Mouse (Mus musculus): ENCODE results near the gene Axl. TPM values are rescaled to one million over a fixed set of nuclear protein-coding genes. Genes with fewer than 3 reads are reported as not detected.
A peak's percentile ranks its signal among the peaks of the same experiment; 100 is the strongest.

Axl gene
- polyA plus RNA-seq, 1 experiment from 2014 or later, result 16.7 TPM

DNA sequence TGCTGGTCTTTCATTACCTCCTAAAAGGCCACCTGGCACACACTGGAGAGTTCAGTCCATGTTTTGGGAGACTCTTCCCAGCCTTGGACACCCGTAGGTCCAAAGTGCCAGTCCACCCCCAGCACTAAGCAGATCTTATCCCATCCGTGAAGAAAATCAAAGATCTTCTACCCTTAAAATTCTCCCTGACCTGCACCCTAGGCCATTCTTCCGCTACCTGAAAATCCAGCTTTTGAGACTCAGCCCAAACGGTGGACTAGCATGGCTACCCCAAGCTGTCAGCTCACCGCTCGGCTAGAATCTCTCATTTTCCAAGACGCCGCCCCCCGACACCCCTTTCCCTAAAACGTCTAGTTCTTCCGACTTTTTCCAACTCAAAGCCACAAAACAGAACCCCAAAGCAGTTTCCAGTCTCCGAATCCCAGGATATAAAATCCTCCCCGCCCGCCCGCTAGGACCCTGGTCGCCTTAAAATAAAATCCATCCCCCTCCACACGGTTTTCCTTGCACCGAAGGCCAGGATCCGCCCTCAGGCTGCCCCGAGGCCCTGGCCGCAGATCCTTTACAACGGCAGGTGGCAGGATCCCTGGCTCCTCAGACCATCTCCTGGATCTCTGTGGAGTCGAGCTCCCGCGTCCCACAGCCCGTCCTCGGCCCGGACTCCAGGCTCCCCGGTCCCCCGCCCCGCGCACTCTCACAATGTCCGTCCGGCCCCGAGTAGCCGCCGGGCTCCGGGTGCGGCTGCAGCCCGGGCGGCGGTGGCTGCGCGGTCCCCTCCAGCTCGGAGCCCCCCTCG is 34.7 kb downstream of the Axl start:
- Histone ChIP-seq H3K36me3 (ENCODE audit: control insufficient read depth, insufficient read depth, low read length) (peaks cover 27% of the 10 kb centered on the region), H3K4me2 (ENCODE audit: low read length) (peak overlapping the region; percentile 70), H3K4me1 (ENCODE audit: control insufficient read depth, insufficient read depth, low read length) (peaks cover 12% of the 10 kb centered on the region), H3K9ac (ENCODE audit: low read length) (peak overlapping the region; percentile 99), H3K27me3 (replicated peaks; ENCODE audit: control insufficient read depth, insufficient read depth, low read length) (no peaks in the 10 kb centered on the region), H3K4me3 (ENCODE audit: low read depth, low read length) (peak overlapping the region; percentile 97), H3K9me3 (replicated peaks; ENCODE audit: control insufficient read depth, low read length) (no peaks in the 10 kb centered on the region), H3K27ac (ENCODE audit: low read depth, low read length) (peak overlapping the region; percentile 97)
- WGBS, result under 1% methylated on average over 46 of the region's 46 CpGs
- ATAC-seq (no peak), DNase-seq (ENCODE audit: low spot score) (no peak)

GRCm38 (mm10) chr7:25753076-25753475 is 35.4 kb downstream of the Axl start:
- Histone ChIP-seq H3K27me3 (replicated peaks; ENCODE audit: control insufficient read depth, insufficient read depth, low read length) (no peaks in the 10 kb centered on the region), H3K4me2 (ENCODE audit: low read length) (peak overlapping the region; percentile 70), H3K36me3 (ENCODE audit: control insufficient read depth, insufficient read depth, low read length) (peaks cover 34% of the 10 kb centered on the region), H3K27ac (ENCODE audit: low read depth, low read length) (no peak overlapping the region), H3K4me1 (ENCODE audit: control insufficient read depth, insufficient read depth, low read length) (peaks cover 12% of the 10 kb centered on the region), H3K9me3 (replicated peaks; ENCODE audit: control insufficient read depth, low read length) (no peaks in the 10 kb centered on the region), H3K4me3 (ENCODE audit: low read depth, low read length) (peak overlapping the region; percentile 97), H3K9ac (ENCODE audit: low read length) (peak overlapping the region; percentile 99)
- DNase-seq (ENCODE audit: low spot score) (no peak), ATAC-seq (no peak)

- Histone ChIP-seq H3K9me3 (replicated peaks; ENCODE audit: control insufficient read depth, low read length) (no peaks in the 10 kb centered on the region), H3K27me3 (replicated peaks; ENCODE audit: control insufficient read depth, insufficient read depth, low read length) (no peaks in the 10 kb centered on the region), H3K27ac (ENCODE audit: low read depth, low read length) (no peak overlapping the region), H3K4me3 (ENCODE audit: low read depth, low read length) (no peak overlapping the region), H3K4me1 (ENCODE audit: control insufficient read depth, insufficient read depth, low read length) (no peaks in the 10 kb centered on the region), H3K9ac (ENCODE audit: low read length) (no peak overlapping the region), H3K36me3 (ENCODE audit: control insufficient read depth, insufficient read depth, low read length) (peaks cover 94% of the 10 kb centered on the region), H3K4me2 (ENCODE audit: low read length) (no peak overlapping the region)
- no peak for ATAC-seq
- WGBS, result 87% methylated on average over 3 of the region's 3 CpGs
- no peak for DNase-seq (ENCODE audit: low spot score)
These were observed 41.7 kb downstream of the Axl start for GRCm38 (mm10) chr7:25746844-25747243.

DNA sequence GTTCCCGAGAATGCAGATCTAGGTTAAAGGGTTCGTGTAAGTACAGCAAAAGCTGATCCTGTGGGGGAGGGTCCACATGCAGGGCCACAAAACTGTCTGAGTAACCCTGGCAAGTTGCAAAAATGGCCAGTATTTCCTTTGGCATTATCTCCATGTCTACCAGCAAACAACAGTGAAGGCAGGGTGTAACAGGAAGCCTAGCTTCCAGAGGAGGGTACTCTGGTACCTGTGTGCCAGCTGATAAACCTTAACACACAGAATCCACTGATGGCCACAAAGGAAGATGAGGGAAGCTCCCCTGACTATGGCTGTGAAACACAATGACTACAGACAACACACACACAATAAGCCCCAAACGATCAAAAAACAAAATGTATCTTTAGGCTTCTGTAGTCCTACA is 50.2 kb downstream of the Axl start:
- Histone ChIP-seq H3K36me3 (ENCODE audit: control insufficient read depth, insufficient read depth, low read length) (peaks cover 99% of the 10 kb centered on the region), H3K27ac (ENCODE audit: low read depth, low read length) (no peak overlapping the region), H3K9me3 (replicated peaks; ENCODE audit: control insufficient read depth, low read length) (no peaks in the 10 kb centered on the region), H3K4me3 (ENCODE audit: low read depth, low read length) (no peak overlapping the region), H3K27me3 (replicated peaks; ENCODE audit: control insufficient read depth, insufficient read depth, low read length) (no peaks in the 10 kb centered on the region), H3K4me2 (ENCODE audit: low read length) (no peak overlapping the region), H3K9ac (ENCODE audit: low read length) (no peak overlapping the region), H3K4me1 (ENCODE audit: control insufficient read depth, insufficient read depth, low read length) (no peaks in the 10 kb centered on the region)
- WGBS, result 89% methylated on average over 3 of the region's 3 CpGs
- no peak for ATAC-seq
- DNase-seq (ENCODE audit: low spot score), result no peak

DNA sequence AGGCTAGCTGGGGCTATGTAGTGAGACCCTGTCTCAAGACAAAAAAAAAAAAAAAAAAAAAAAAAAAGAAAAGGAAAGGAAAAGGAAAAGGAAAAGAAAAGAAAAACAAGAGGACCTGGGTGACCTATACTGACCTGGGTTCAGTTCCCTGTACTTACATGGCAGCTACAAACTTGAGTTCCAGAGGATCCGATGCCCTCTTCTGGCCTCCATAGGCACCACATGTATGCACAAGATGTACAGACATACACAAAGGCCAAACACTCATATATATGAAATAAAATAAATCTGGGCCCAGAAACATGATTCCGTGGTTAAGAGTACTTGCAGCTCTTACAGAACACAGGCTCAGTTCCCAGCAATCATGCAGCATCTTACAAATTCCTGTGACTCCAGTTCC is 51.6 kb downstream of the Axl start:
- WGBS, result 96% methylated on average over 2 of the region's 2 CpGs
- no peak overlapping the region for H3K4me2 ChIP-seq (ENCODE audit: low read length)
- H3K27me3 ChIP-seq (replicated peaks; ENCODE audit: control insufficient read depth, insufficient read depth, low read length), result no peaks in the 10 kb centered on the region
- no peak overlapping the region for H3K27ac ChIP-seq (ENCODE audit: low read depth, low read length)
- H3K4me1 ChIP-seq (ENCODE audit: control insufficient read depth, insufficient read depth, low read length), result no peaks in the 10 kb centered on the region
- DNase-seq (ENCODE audit: low spot score) (no peak), ATAC-seq (no peak)
- no peak overlapping the region for H3K4me3 ChIP-seq (ENCODE audit: low read depth, low read length)
- no peak overlapping the region for H3K9ac ChIP-seq (ENCODE audit: low read length)
- H3K36me3 ChIP-seq (ENCODE audit: control insufficient read depth, insufficient read depth, low read length), result peaks cover 99% of the 10 kb centered on the region
- no peaks in the 10 kb centered on the region for H3K9me3 ChIP-seq (replicated peaks; ENCODE audit: control insufficient read depth, low read length)

GRCm38 (mm10) chr7:25734991-25735390 is 53.5 kb downstream of the Axl start:
- DNase-seq (ENCODE audit: low spot score) (no peak), ATAC-seq (no peak)
- Histone ChIP-seq H3K9ac (ENCODE audit: low read length) (no peak overlapping the region), H3K27ac (ENCODE audit: low read depth, low read length) (no peak overlapping the region), H3K4me2 (ENCODE audit: low read length) (no peak overlapping the region), H3K36me3 (ENCODE audit: control insufficient read depth, insufficient read depth, low read length) (peaks cover 99% of the 10 kb centered on the region), H3K4me3 (ENCODE audit: low read depth, low read length) (no peak overlapping the region), H3K9me3 (replicated peaks; ENCODE audit: control insufficient read depth, low read length) (no peaks in the 10 kb centered on the region), H3K4me1 (ENCODE audit: control insufficient read depth, insufficient read depth, low read length) (no peaks in the 10 kb centered on the region), H3K27me3 (replicated peaks; ENCODE audit: control insufficient read depth, insufficient read depth, low read length) (no peaks in the 10 kb centered on the region)
- 79% methylated on average over 4 of the region's 4 CpGs for WGBS

DNA sequence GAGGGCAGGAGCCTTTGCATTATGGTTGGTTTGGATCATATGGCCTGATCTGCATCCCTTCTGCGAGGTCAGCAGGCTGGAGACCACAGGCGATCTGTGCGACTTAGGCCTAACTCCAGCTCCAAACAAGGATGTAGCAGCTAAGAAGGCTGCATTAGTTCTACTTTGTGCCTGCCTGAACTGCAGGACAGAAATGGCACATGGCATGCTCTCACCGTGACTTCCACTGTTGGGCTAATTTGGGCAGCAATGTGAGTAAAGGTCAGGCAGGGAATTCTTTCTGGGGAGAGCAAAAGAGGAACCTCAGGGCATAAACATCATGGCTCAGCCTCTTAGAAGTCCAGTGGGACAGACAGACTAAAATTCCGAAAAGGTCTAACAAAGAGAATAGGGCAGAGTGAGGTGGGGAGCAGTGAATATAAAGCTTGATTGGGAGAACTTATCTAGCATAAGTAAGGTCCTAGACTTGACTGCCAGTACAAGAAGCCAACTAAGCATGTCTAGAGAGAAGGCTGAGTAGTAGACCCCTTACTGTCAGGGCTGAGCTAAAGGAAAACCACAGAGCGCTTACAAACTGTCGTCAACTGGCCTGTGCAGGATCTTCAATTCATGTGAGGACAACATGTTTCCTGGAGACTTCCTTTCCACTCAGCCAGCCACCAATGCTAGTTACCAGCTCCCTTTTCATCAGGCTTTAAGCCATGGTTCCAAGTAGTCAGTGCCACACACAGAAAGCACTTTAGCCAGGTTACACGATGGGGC is 57.0 kb downstream of the Axl start:
- Histone ChIP-seq H3K27me3 (replicated peaks; ENCODE audit: control insufficient read depth, insufficient read depth, low read length) (no peaks in the 10 kb centered on the region), H3K27ac (ENCODE audit: low read depth, low read length) (no peak overlapping the region), H3K4me2 (ENCODE audit: low read length) (no peak overlapping the region), H3K9me3 (replicated peaks; ENCODE audit: control insufficient read depth, low read length) (no peaks in the 10 kb centered on the region), H3K36me3 (ENCODE audit: control insufficient read depth, insufficient read depth, low read length) (peaks cover 99% of the 10 kb centered on the region), H3K4me1 (ENCODE audit: control insufficient read depth, insufficient read depth, low read length) (no peaks in the 10 kb centered on the region), H3K9ac (ENCODE audit: low read length) (no peak overlapping the region), H3K4me3 (ENCODE audit: low read depth, low read length) (no peak overlapping the region)
- WGBS, result 94% methylated on average over 8 of the region's 8 CpGs
- ATAC-seq, result no peak
- no peak for DNase-seq (ENCODE audit: low spot score)

DNA sequence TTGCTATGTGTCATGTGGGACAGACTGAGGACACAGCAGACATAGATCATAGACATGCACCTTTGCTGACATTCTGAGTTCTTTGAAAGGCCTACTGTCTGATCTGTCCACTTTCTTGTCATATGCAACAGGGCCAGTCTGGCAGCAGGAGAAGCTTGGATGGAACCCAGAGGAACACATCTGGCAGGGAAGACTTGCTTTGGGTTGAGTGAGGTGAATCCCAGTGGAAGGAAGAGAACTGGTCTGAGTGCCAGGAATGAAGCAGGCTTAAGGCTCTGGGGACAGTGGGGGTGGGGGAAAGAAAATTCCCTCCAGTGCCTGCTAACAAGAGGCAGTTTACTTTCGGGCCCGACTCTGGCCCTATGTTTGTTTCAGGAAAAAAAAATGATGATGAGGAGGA is 58.6 kb downstream of the Axl start:
- Histone ChIP-seq H3K27ac (ENCODE audit: low read depth, low read length) (no peak overlapping the region), H3K4me2 (ENCODE audit: low read length) (no peak overlapping the region), H3K9me3 (replicated peaks; ENCODE audit: control insufficient read depth, low read length) (no peaks in the 10 kb centered on the region), H3K4me1 (ENCODE audit: control insufficient read depth, insufficient read depth, low read length) (no peaks in the 10 kb centered on the region), H3K27me3 (replicated peaks; ENCODE audit: control insufficient read depth, insufficient read depth, low read length) (no peaks in the 10 kb centered on the region), H3K9ac (ENCODE audit: low read length) (no peak overlapping the region), H3K4me3 (ENCODE audit: low read depth, low read length) (no peak overlapping the region), H3K36me3 (ENCODE audit: control insufficient read depth, insufficient read depth, low read length) (peaks cover 99% of the 10 kb centered on the region)
- ATAC-seq, result no peak
- no peak for DNase-seq (ENCODE audit: low spot score)
- 97% methylated on average over 2 of the region's 2 CpGs for WGBS

DNA sequence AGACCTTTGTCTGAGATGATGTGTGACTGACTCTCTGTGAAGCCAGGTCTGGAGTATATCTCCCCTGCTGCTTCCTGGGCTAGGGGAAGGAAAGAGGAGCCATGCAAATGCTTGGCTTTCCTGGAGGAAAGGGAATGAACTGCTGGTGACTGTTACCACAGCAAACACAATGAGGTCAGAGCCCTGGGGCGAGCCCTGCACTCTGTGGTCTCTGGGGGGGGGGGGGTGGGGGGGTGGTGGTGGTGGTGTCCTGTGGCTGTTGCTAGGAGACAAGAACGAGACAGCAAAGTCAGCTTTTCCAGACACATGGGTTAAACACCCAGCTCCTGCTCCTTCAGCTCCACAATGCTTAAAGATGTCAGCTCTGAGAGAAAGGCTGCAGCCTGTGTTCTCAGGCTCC is 59.1 kb downstream of the Axl start:
- H3K36me3 ChIP-seq (ENCODE audit: control insufficient read depth, insufficient read depth, low read length), result peaks cover 99% of the 10 kb centered on the region
- H3K9me3 ChIP-seq (replicated peaks; ENCODE audit: control insufficient read depth, low read length), result no peaks in the 10 kb centered on the region
- H3K27me3 ChIP-seq (replicated peaks; ENCODE audit: control insufficient read depth, insufficient read depth, low read length), result no peaks in the 10 kb centered on the region
- no peak overlapping the region for H3K9ac ChIP-seq (ENCODE audit: low read length)
- H3K4me2 ChIP-seq (ENCODE audit: low read length), result no peak overlapping the region
- 68% methylated on average over 2 of the region's 2 CpGs for WGBS
- H3K4me3 ChIP-seq (ENCODE audit: low read depth, low read length), result no peak overlapping the region
- H3K27ac ChIP-seq (ENCODE audit: low read depth, low read length), result no peak overlapping the region
- H3K4me1 ChIP-seq (ENCODE audit: control insufficient read depth, insufficient read depth, low read length), result no peaks in the 10 kb centered on the region
- DNase-seq (ENCODE audit: low spot score) (no peak), ATAC-seq (no peak)

All from forebrain, embryonic 14.5 days (tissue).